Mouse (Mus musculus) R1 (cell line): ENCODE results near the gene St3gal4.

Experiments used
- DNase-seq: peaks from one replicate; pipeline ENCODE4 v3.0.0-alpha.2; 2018; ENCODE audit warnings: low read depth, low spot score

Gene St3gal4

GRCm38 (mm10) chr9:35105884-35106880, 12.9 kb downstream of the St3gal4 start:
- DNase-seq, result no peak

DNA sequence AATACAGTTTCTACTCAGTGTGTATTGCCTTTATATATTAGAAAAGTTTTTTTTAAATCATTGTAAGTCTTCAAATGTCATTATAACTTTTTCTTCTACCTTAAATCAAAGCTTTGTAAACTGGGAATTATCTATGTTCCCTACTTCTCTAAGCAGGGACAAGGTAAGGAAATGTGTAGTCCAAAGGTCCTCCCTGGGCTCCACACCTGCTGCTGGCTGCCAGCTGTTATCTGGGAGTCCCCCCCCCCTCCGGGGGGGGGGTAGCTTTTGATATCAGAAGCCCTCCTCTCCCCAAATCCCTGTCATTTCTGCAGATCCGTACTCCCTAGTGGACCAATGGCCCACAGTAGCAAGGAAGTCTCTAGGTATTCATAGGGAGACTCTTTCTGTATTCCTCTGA, 13.6 kb downstream of the St3gal4 start:
- no peak for DNase-seq

GRCm38 (mm10) chr9:35104711-35105110, 14.4 kb downstream of the St3gal4 start:
- DNase-seq, result no peak

- no peak for DNase-seq
These were observed 20.3 kb downstream of the St3gal4 start for GRCm38 (mm10) chr9:35098762-35099161.

DNA sequence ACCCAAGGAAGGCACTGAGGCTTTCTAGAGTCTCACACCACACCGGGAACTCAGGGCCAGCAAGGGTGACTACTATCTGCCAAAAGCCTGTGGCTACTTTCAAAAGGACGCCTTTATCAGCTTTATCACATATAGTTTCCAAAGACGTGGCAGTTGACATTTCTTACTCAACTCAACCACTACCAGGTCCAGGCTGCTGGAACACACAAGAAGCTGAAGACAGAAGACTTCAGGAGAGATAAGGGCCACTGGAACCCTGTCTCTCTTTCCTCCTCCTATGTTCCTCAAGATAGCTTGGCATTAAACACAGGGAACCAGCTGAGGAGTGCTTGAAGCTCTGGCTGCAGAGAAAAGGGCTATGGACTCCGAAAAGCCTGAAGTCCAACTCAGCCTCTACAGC, 21.2 kb downstream of the St3gal4 start:
- no peak for DNase-seq

- no peak for DNase-seq
These were observed 23.3 kb downstream of the St3gal4 start for GRCm38 (mm10) chr9:35095726-35096125.

GRCm38 (mm10) chr9:35093350-35093749, 25.7 kb downstream of the St3gal4 start:
- no peak for DNase-seq

GRCm38 (mm10) chr9:35092904-35093303, 26.2 kb downstream of the St3gal4 start:
- no peak for DNase-seq

- peak; percentile 60 for DNase-seq
These were observed 57.6 kb downstream of the St3gal4 start for GRCm38 (mm10) chr9:35061446-35061845.

- DNase-seq, result no peak
These were observed 59.2 kb downstream of the St3gal4 start for GRCm38 (mm10) chr9:35059881-35060280.

- DNase-seq, result no peak
These were observed 60.3 kb downstream of the St3gal4 start for GRCm38 (mm10) chr9:35058596-35059354.

- no peak for DNase-seq
These were observed 60.9 kb downstream of the St3gal4 start for GRCm38 (mm10) chr9:35058186-35058585.

DNA sequence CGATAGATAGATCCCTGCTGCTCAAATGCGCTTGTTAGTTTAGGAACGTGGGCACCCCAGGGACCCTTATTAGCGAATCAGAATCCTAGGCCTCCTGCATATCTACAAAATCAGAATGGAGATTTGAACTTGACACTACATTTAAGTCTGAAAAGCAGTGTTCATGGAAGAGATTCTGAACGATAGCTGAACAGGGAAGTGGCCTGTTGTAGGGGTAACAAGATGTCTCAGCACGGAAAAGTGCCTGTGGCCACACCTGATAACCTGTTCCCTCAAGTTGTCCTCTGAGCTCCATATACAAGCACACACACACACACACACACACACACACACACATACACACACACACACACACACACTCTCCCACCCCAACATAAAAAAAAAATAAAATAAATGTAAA, 61.4 kb downstream of the St3gal4 start:
- DNase-seq, result no peak

DNA sequence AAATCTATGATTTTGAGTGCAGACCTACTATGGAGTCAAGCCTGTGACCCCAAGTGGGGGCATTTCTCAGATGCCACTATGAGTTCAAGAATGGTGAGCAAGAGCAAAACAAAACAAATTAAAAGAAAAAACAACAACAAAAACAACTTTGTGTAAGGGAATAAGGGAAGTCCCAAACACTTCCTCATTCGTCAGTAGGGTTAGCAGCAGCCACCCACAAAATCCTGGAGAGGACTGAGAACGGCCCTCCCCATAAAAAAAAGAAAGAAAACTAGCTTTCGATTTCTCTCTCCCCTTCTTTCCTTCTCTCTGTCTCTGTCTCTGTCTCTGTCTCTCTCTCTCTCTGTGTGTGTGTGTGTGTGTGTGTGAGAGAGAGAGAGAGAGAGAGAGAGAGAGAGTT, 62.5 kb downstream of the St3gal4 start:
- no peak for DNase-seq

DNA sequence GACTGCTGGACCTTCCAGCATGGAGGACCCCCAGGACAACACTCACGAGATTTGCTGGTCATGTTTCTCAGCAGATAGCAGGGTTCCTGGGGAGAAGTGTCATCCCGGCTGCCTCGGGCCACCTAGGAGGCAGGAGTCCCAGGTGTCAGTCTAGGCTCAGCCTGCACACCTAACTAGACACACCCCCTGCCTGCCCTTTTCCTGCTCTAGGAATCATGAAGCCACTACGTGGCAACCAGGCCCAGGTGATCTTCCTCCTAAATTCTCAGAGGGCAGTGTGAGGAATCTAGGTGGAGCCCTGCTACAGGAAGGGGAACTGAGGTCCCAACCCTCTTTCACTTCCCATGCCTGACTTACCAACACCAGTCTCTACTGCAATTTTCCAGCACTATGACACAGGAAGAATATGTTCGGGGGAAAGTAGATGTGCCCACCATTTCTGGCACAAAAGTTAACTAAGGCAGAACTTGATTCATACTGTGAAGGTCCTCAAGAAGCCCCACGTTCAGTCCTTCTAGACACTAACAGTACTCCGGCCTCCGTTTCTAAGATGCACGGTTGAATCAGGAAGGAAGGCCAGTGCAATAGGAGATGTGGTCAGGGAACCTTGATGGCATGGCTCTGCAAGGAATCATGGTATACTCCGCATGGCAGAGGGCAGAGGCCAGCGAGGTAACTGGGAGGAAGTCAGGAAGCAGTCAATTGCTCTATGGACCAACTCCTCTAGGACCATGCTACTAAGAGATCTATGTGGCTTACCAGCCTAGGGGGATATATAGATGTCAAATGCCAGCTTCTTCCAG, 63.3 kb downstream of the St3gal4 start:
- no peak for DNase-seq

- peak; percentile 24 for DNase-seq
These were observed 65.4 kb downstream of the St3gal4 start for GRCm38 (mm10) chr9:35053669-35054068.

- DNase-seq, result no peak
These were observed 66.0 kb downstream of the St3gal4 start for GRCm38 (mm10) chr9:35053081-35053480.

- no peak for DNase-seq
These were observed 66.4 kb downstream of the St3gal4 start for GRCm38 (mm10) chr9:35052671-35053070.

DNA sequence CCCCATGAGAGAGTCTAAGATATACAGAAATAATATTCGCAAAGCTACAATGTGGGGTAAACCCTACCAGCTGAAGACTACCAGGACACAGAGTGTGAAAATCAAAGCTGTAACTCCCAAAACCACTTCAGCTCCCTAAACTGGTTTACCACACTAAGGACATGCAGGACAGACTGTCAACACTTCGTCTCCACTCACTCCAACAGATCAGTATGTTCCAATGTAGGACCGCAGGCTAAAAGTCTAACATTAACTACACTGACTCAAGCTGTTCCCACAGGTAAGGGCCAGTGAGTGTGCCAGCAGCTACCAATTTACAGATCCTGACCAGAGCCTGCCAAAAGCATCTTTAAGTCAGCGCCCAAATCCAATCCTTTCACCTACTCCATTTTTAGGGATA, 67.4 kb downstream of the St3gal4 start:
- no peak for DNase-seq

DNA sequence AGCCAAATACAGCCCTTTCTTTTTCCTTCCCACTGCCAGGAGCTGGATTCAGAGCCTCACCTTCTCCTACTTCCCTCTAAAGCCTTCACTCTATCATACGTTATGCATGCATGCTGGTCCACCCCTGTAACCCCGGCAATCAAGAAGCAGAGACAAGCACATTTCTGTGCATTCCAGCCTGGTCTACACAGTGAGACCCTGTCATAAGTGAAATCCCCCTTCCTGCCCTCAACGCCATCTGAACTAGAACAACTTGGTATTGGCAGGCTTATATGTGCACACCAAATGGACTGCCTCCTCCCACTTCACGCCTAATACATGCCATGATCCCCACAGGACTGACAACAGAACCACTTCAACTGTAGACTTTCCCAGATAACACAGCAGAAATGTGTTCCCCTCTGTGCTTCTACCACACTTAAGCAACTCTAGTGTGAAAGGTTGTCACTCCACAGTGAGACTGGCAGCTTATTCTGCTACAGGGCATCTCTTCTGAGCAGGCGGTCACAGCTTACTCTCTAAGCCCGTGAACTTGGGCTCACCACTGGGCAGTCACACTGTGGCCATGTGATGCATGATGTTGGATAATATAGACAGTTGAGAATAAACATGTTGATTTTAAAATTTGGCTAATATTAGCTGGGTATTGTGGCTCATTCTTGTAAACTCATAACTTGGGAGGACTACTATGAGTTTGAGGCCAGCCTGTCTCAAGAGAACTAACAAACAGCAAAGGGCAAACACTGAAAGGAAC, 68.2 kb downstream of the St3gal4 start:
- DNase-seq, result no peak
